Mouse (Mus musculus): ENCODE measurements at regions not wholly inside any gene's neighbourhood (a gene's known extent, or its start where the extent isn't known, plus 50 kb on each side); places are given as distances from the start of the nearest gene placed in this dataset.
"Not testable (repeated sequence)": the region's sequence is repeated elsewhere in the genome, so short reads cannot be mapped to it uniquely, and the experiment has no call there.

- Histone ChIP-seq H3K36me3 (ENCODE audit: control insufficient read depth, insufficient read depth, low read length, poor library complexity, severe bottlenecking) (no peaks in the 10 kb centered on the region), H3K27me3 (ENCODE audit: control insufficient read depth, insufficient read depth, low read length, poor library complexity, severe bottlenecking) (no peaks in the 10 kb centered on the region)
- no peak for DNase-seq (ENCODE audit: low read depth, low spot score)
Measured at GRCm38 (mm10) chr9:80774541-80774940, 309.3 kb upstream of the Impg1 start.

GRCm38 (mm10) chr9:80735806-80736205 lies 270.5 kb upstream of the Impg1 start:
- not testable (repeated sequence) for DNase-seq (ENCODE audit: low read depth, low spot score); H3K27me3 ChIP-seq (ENCODE audit: control insufficient read depth, insufficient read depth, low read length, poor library complexity, severe bottlenecking); H3K36me3 ChIP-seq (ENCODE audit: control insufficient read depth, insufficient read depth, low read length, poor library complexity, severe bottlenecking)

- Histone ChIP-seq H3K27me3 (ENCODE audit: control insufficient read depth, insufficient read depth, low read length, poor library complexity, severe bottlenecking) (no peaks in the 10 kb centered on the region), H3K36me3 (ENCODE audit: control insufficient read depth, insufficient read depth, low read length, poor library complexity, severe bottlenecking) (no peaks in the 10 kb centered on the region)
- no peak for DNase-seq (ENCODE audit: low read depth, low spot score)
Measured at GRCm38 (mm10) chr9:80732971-80733370, 267.7 kb upstream of the Impg1 start.

- no peak for DNase-seq (ENCODE audit: low read depth, low spot score)
- Histone ChIP-seq H3K36me3 (ENCODE audit: control insufficient read depth, insufficient read depth, low read length, poor library complexity, severe bottlenecking) (no peaks in the 10 kb centered on the region), H3K27me3 (ENCODE audit: control insufficient read depth, insufficient read depth, low read length, poor library complexity, severe bottlenecking) (no peaks in the 10 kb centered on the region)
Measured at GRCm38 (mm10) chr9:80723638-80724037, 258.4 kb upstream of the Impg1 start.

- Histone ChIP-seq H3K36me3 (ENCODE audit: control insufficient read depth, insufficient read depth, low read length, poor library complexity, severe bottlenecking) (no peaks in the 10 kb centered on the region), H3K27me3 (ENCODE audit: control insufficient read depth, insufficient read depth, low read length, poor library complexity, severe bottlenecking) (no peaks in the 10 kb centered on the region)
- DNase-seq (ENCODE audit: low read depth, low spot score) = no peak
Measured at GRCm38 (mm10) chr9:80718516-80718915, 253.2 kb upstream of the Impg1 start.

GRCm38 (mm10) chr9:80709781-80710180 lies 244.5 kb upstream of the Impg1 start:
- Histone ChIP-seq H3K36me3 (ENCODE audit: control insufficient read depth, insufficient read depth, low read length, poor library complexity, severe bottlenecking) (no peaks in the 10 kb centered on the region), H3K27me3 (ENCODE audit: control insufficient read depth, insufficient read depth, low read length, poor library complexity, severe bottlenecking) (no peaks in the 10 kb centered on the region)
- DNase-seq (ENCODE audit: low read depth, low spot score) = no peak

- Histone ChIP-seq H3K36me3 (ENCODE audit: control insufficient read depth, insufficient read depth, low read length, poor library complexity, severe bottlenecking) (no peaks in the 10 kb centered on the region), H3K27me3 (ENCODE audit: control insufficient read depth, insufficient read depth, low read length, poor library complexity, severe bottlenecking) (no peaks in the 10 kb centered on the region)
- DNase-seq (ENCODE audit: low read depth, low spot score) = no peak
Measured at GRCm38 (mm10) chr9:80705264-80705663, 240.0 kb upstream of the Impg1 start.

- H3K27me3 ChIP-seq (ENCODE audit: control insufficient read depth, insufficient read depth, low read length, poor library complexity, severe bottlenecking) = no peaks in the 10 kb centered on the region
- no peak for DNase-seq (ENCODE audit: low read depth, low spot score)
- no peaks in the 10 kb centered on the region for H3K36me3 ChIP-seq (ENCODE audit: control insufficient read depth, insufficient read depth, low read length, poor library complexity, severe bottlenecking)
Measured at GRCm38 (mm10) chr9:80697171-80697570, 231.9 kb upstream of the Impg1 start.

GRCm38 (mm10) chr9:80688481-80689086 lies 223.3 kb upstream of the Impg1 start:
- Histone ChIP-seq H3K27me3 (ENCODE audit: control insufficient read depth, insufficient read depth, low read length, poor library complexity, severe bottlenecking) (no peaks in the 10 kb centered on the region), H3K36me3 (ENCODE audit: control insufficient read depth, insufficient read depth, low read length, poor library complexity, severe bottlenecking) (no peaks in the 10 kb centered on the region)
- DNase-seq (ENCODE audit: low read depth, low spot score) = no peak

- no peaks in the 10 kb centered on the region for H3K36me3 ChIP-seq (ENCODE audit: control insufficient read depth, insufficient read depth, low read length, poor library complexity, severe bottlenecking)
- no peak for DNase-seq (ENCODE audit: low read depth, low spot score)
Measured at GRCm38 (mm10) chr9:80683030-80683692, 217.9 kb upstream of the Impg1 start.

GRCm38 (mm10) chr9:80681709-80682108 lies 216.4 kb upstream of the Impg1 start:
- no peak for DNase-seq (ENCODE audit: low read depth, low spot score)
- H3K27me3 ChIP-seq (ENCODE audit: control insufficient read depth, insufficient read depth, low read length, poor library complexity, severe bottlenecking) = no peaks in the 10 kb centered on the region
- no peaks in the 10 kb centered on the region for H3K36me3 ChIP-seq (ENCODE audit: control insufficient read depth, insufficient read depth, low read length, poor library complexity, severe bottlenecking)

More at GRCm38 (mm10) chr9:80683030-80683692, 217.9 kb upstream of the Impg1 start:
- no peaks in the 10 kb centered on the region for H3K27me3 ChIP-seq (ENCODE audit: control insufficient read depth, insufficient read depth, low read length, poor library complexity, severe bottlenecking)

- no peaks in the 10 kb centered on the region for H3K27me3 ChIP-seq (ENCODE audit: control insufficient read depth, insufficient read depth, low read length, poor library complexity, severe bottlenecking)
- DNase-seq (ENCODE audit: low read depth, low spot score) = no peak
- no peaks in the 10 kb centered on the region for H3K36me3 ChIP-seq (ENCODE audit: control insufficient read depth, insufficient read depth, low read length, poor library complexity, severe bottlenecking)
Measured at GRCm38 (mm10) chr9:80671483-80671882, 206.2 kb upstream of the Impg1 start.

GRCm38 (mm10) chr9:80668575-80669248 lies 203.4 kb upstream of the Impg1 start:
- Histone ChIP-seq H3K36me3 (ENCODE audit: control insufficient read depth, insufficient read depth, low read length, poor library complexity, severe bottlenecking) (no peaks in the 10 kb centered on the region), H3K27me3 (ENCODE audit: control insufficient read depth, insufficient read depth, low read length, poor library complexity, severe bottlenecking) (no peaks in the 10 kb centered on the region)
- no peak for DNase-seq (ENCODE audit: low read depth, low spot score)

- DNase-seq (ENCODE audit: low read depth, low spot score) = no peak
- Histone ChIP-seq H3K27me3 (ENCODE audit: control insufficient read depth, insufficient read depth, low read length, poor library complexity, severe bottlenecking) (no peaks in the 10 kb centered on the region), H3K36me3 (ENCODE audit: control insufficient read depth, insufficient read depth, low read length, poor library complexity, severe bottlenecking) (no peaks in the 10 kb centered on the region)
Measured at GRCm38 (mm10) chr9:80658755-80659154, 193.5 kb upstream of the Impg1 start.

GRCm38 (mm10) chr9:80615114-80615513 lies 149.8 kb upstream of the Impg1 start:
- Histone ChIP-seq H3K36me3 (ENCODE audit: control insufficient read depth, insufficient read depth, low read length, poor library complexity, severe bottlenecking) (no peaks in the 10 kb centered on the region), H3K27me3 (ENCODE audit: control insufficient read depth, insufficient read depth, low read length, poor library complexity, severe bottlenecking) (no peaks in the 10 kb centered on the region)
- DNase-seq (ENCODE audit: low read depth, low spot score) = no peak

Data from splenic B cell, adult 2 months (primary cell).